Mouse (Mus musculus) heart, embryonic 16.5 days (tissue): Measurements from ENCODE around the gene Otop3. TPM values are rescaled to one million over a fixed set of nuclear protein-coding genes. Genes with fewer than 3 reads are reported as not detected.

Experiments
- ATAC-seq: fragments of 200-750 bp; cut with Nextera tagmentation; replicated peaks from 2 replicates; pipeline ENCODE4 v1.8.0; 2017; ENCODE audit warnings: moderate number of reproducible peaks; ENCODE audit not compliant: insufficient read depth, low FRiP score; ENCODE audit errors: extremely low read depth
- H3K27ac ChIP-seq: fragments of 300-500 bp; sonication (generic); 2 replicates; pipeline ENCODE4 v1.5.1; 2014; ENCODE audit warnings: mild to moderate bottlenecking, low read length, control low read depth, moderate library complexity
- H3K27me3 ChIP-seq: fragments of 300-500 bp; sonication (generic); 2 replicates; pipeline ENCODE4 v1.6.1; 2014; ENCODE audit warnings: low read length, mixed read lengths; ENCODE audit not compliant: control insufficient read depth, insufficient read depth
- H3K36me3 ChIP-seq: fragments of 300-500 bp; sonication (generic); 2 replicates; pipeline ENCODE4 v1.6.1; 2014; ENCODE audit not compliant: control insufficient read depth, insufficient read depth
- H3K4me1 ChIP-seq: fragments of 300-500 bp; sonication (generic); 2 replicates; pipeline ENCODE4 v1.6.1; 2014; ENCODE audit warnings: low read length, mixed read lengths; ENCODE audit not compliant: control insufficient read depth, insufficient read depth
- H3K4me2 ChIP-seq: fragments of 300-500 bp; sonication (generic); 2 replicates; pipeline ENCODE4 v1.6.1; 2014; ENCODE audit warnings: low read depth, mild to moderate bottlenecking, control low read depth, low read length
- H3K4me3 ChIP-seq: fragments of 300-500 bp; sonication (generic); 2 replicates; pipeline ENCODE4 v1.5.1; 2014; ENCODE audit warnings: mild to moderate bottlenecking, control low read depth, low read length
- H3K9ac ChIP-seq: fragments of 300-500 bp; sonication (generic); 2 replicates; pipeline ENCODE4 v1.6.1; 2014; ENCODE audit warnings: low read length, control low read depth
- H3K9me3 ChIP-seq: fragments of 300-500 bp; sonication (generic); replicated peaks from 2 replicates; pipeline ENCODE4 v1.6.1; 2016; ENCODE audit warnings: low read length; ENCODE audit not compliant: control insufficient read depth
- WGBS: fragments of 180-500 bp; shearing (Covaris S2); extraction: QIAGEN DNeasy Blood & Tissue Kit; methylation state at CpG from one replicate; pipeline ENCODE4 v1.1.7; 2014; 5-methylcytosine and 5-hydroxymethylcytosine counted together
- polyA plus RNA-seq: library from polyadenylated mRNA; unstranded; fragments of >200 nt; fragmentation: Nextera tagmentation; extraction: Ambion mirVana; gene quantifications from 2 replicates; pipeline ENCODE4 v1.2.1, GENCODE M21; 2015

Otop3 gene
- polyA plus RNA-seq, 1 experiment from 2014 or later = not detected

DNA sequence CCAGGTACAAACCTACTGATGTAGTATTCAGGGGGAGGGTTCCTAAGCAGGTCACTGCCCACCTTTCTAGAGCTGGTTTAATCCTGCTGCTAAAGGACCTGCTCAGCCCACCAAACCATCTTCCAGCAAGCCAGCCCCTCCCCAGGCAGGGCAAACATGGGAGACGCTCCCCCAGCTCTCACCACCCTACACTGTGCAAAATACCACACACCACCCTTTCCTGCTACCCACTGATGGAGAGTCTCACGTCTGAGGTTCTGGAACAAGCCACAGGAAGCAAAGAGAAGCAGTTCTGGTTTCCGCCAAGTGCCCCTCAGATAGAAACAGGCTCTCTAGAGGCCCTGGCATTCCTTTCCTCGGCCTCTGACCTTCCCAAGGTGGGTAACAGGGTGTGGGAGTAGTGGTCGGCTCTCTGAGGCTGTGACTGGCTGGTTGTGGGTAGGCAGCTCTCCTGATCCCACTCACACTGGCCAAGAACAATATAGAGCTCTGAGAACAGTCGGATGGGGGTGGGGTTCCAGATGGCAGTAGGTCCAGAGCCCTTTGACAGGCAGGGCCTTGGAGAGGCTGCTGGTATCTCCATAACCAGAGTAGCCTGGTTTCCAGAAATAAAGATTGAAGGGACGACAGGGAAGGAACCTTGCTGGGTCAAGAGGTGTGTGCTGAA, 31.6 kb downstream of the Otop3 start:
- Histone ChIP-seq H3K27me3 (peaks cover 22% of the 10 kb centered on the region), H3K9ac (no peak overlapping the region; the same call in 1 of the 2 replicates), H3K4me3 (peak overlapping the region; percentile 66), H3K27ac (peak overlapping the region; percentile 5; the same call in 1 of the 2 replicates), H3K9me3 (no peaks in the 10 kb centered on the region), H3K4me2 (peak overlapping the region; percentile 94), H3K36me3 (no peaks in the 10 kb centered on the region), H3K4me1 (peaks cover 5% of the 10 kb centered on the region)
- WGBS = 33% methylated on average over 7 of the region's 7 CpGs
- no peak for ATAC-seq

DNA sequence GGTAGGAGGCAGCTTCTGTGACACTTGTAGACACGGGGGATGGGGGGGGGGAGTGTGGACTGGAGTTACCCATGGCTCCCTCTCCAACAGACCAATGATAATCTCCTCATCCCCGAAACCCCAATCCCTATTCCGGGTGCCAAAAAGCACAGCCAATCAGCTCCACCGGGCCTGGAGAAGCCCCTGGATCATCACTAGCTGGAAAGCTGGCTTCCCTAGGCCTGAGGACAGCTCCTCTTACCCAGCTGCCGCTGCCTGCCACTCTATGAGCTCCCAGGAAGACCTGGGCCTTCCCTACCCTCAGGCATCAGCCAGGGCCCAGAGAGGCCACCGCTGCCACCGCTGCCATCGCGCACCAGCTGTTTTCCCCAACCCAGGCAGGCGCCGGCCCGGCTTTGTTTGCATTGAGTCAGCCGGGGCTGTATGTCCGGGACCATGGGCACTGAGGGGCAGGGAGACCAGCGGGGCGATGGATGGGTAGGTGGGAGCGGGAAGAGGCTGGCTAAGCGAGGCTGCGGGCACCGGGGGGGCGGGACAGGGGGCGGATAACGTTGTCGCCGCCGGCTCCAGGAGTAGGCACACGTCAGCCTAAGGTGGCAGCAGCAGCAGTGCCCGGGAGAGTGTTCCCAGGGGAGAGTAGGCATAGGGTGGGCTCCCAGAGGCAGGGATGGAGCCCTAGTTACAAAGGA, 32.3 kb downstream of the Otop3 start:
- Histone ChIP-seq H3K4me2 (peak overlapping the region; percentile 94), H3K4me1 (peaks cover 5% of the 10 kb centered on the region), H3K9me3 (no peaks in the 10 kb centered on the region), H3K27me3 (peaks cover 28% of the 10 kb centered on the region), H3K4me3 (peak overlapping the region; percentile 66), H3K36me3 (no peaks in the 10 kb centered on the region), H3K27ac (0 out of 2 replicates have a peak overlapping the region, but pooled peaks have one; percentile 22), H3K9ac (peak overlapping the region; percentile 73)
- no peak for ATAC-seq
- 2% methylated on average over 28 of the region's 28 CpGs for WGBS

DNA sequence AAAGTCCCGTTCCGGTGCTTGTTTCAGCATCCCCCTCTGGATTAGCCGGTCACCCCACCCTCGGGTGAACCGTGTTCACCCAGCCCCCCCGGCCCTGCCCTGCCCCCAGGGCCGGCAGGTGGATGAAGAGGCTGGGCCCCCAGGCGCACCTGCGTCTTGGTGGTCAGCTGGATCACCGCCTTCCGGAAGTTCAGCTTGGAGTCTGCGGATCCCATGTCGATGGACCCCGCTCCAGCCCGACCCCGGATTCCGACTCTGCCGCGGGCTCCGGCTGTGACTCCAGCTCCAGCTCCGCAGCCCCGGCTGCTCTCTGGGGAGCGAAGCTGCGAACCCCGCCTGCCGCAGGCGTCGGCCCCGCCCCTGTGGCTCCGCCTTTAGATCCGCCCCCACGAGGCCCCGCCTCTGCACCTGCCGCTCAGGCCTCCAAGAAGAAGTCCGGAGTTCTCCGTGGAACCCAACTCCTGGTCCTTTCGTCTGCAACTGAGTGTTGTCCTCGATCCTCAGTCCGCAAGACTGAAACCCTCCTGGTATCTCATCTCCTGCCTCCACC, 32.9 kb downstream of the Otop3 start, which contains the start of gene Hid1:
TSS of gene Hid1 (minus strand) at position 362 of the 550 bp plus-strand sequence.
- H3K27ac ChIP-seq = 0 out of 2 replicates have a peak within 1 kb of the TSS, but pooled peaks have one; percentile 22
- peak; percentile 68 for ATAC-seq

DNA sequence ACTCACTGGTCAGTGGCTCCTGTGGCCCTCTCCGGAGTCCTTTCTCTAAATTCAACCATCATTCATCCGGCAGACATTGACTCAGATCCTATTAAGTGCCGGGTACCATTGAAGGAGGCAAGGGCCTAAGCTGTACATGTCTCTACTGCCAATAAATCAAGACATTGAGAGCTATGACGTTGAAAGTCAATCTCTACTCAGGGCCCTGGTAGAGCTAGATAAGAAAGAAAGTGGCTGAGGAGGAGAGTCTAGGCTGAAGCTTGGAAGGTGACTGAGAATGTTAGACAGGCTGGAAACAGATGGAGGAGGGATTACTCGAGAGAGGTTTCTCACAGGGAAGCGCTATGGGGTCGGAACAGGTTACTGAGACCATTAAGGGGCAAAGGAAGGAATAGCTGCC, 35.8 kb downstream of the Otop3 start:
- no peak for ATAC-seq
- Histone ChIP-seq H3K9me3 (no peaks in the 10 kb centered on the region), H3K36me3 (no peaks in the 10 kb centered on the region), H3K27ac (no peak overlapping the region), H3K4me3 (no peak overlapping the region), H3K27me3 (peaks cover 35% of the 10 kb centered on the region), H3K4me2 (no peak overlapping the region), H3K4me1 (peaks cover 19% of the 10 kb centered on the region), H3K9ac (no peak overlapping the region)
- 49% methylated on average over 7 of the region's 7 CpGs for WGBS

More for the DNA sequence above, 32.9 kb downstream of the Otop3 start, which contains the start of gene Hid1:
- peak within 1 kb of the TSS; percentile 94 for H3K4me2 ChIP-seq
- H3K9me3 ChIP-seq = no peaks in the 10 kb centered on the region
- H3K27me3 ChIP-seq = peaks cover 29% of the 10 kb centered on the region
- H3K4me1 ChIP-seq = peaks cover 5% of the 10 kb centered on the region
- no peaks in the 10 kb centered on the region for H3K36me3 ChIP-seq
- WGBS = under 1% methylated on average over 39 of the region's 39 CpGs
- peak within 1 kb of the TSS; percentile 66 for H3K4me3 ChIP-seq
- peak within 1 kb of the TSS; percentile 73 for H3K9ac ChIP-seq

DNA sequence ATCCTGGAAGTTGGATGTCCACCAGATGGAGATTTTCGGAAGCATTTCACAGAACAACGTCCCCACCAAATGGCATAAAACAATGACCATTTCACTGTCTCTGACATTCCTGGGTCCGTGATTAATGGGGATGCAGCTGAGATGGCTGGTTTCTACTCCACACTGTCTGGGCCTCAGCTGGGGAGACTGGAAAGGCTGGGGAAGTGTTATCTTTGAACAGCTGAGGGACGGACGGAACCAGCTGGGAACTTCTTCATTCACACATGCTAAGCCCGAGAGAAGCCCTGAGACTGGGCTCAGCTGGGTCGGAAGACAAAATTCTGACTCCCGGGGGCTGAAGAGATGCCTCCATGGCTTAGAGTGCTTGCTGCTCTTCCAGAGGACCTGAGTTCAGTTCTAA, 36.8 kb downstream of the Otop3 start:
- Histone ChIP-seq H3K36me3 (no peaks in the 10 kb centered on the region), H3K27ac (no peak overlapping the region), H3K4me3 (no peak overlapping the region), H3K9ac (no peak overlapping the region), H3K4me1 (peaks cover 19% of the 10 kb centered on the region), H3K27me3 (peaks cover 37% of the 10 kb centered on the region), H3K9me3 (no peaks in the 10 kb centered on the region), H3K4me2 (no peak overlapping the region)
- no peak for ATAC-seq
- WGBS = 56% methylated on average over 8 of the region's 8 CpGs

DNA sequence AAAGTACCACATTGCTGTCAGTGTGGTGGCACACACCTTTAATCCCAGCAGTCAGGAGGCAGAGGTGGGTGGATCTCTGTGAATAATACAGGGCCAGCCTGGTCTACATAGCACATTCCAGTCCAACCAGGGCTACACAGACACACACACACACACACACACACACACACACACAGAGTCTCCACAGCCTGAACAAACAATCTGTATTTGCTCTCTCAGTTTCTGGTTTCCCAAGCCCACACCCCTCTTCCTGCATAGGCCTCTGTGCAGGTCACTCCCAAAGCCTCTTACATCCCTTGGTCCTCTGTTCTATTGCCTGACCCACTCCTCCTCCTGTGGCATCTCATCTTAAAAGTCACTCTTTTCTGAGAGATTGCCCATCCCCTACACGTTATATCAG, 37.5 kb downstream of the Otop3 start:
- 51% methylated on average over 1 of the region's 1 CpGs for WGBS
- ATAC-seq = no peak
- Histone ChIP-seq H3K9ac (no peak overlapping the region), H3K27ac (no peak overlapping the region), H3K36me3 (no peaks in the 10 kb centered on the region), H3K9me3 (no peaks in the 10 kb centered on the region), H3K4me2 (no peak overlapping the region), H3K4me1 (peaks cover 16% of the 10 kb centered on the region), H3K27me3 (peaks cover 31% of the 10 kb centered on the region), H3K4me3 (no peak overlapping the region)

DNA sequence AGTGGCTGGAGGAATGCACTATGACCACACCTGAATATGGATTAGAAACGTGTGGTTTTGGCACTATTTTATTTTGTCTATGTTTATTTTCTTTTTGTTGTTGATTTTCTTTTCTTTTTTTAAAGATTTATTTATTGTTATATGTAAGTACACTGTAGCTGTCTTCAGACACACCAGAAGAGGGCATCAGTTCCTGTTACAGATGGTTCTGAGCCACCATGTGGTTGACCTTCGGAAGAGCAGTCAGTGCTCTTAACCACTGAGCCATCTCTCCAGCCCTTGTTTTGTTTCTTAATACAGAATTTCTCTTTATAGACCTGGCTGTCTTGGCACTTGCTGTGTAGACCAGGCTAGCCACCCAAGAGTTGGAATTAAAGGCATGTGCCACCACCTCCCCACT, 38.2 kb downstream of the Otop3 start:
- Histone ChIP-seq H3K4me2 (no peak overlapping the region), H3K36me3 (no peaks in the 10 kb centered on the region), H3K27me3 (peaks cover 27% of the 10 kb centered on the region), H3K9me3 (no peaks in the 10 kb centered on the region), H3K4me1 (peaks cover 14% of the 10 kb centered on the region), H3K27ac (no peak overlapping the region), H3K9ac (no peak overlapping the region), H3K4me3 (no peak overlapping the region)
- no peak for ATAC-seq
- 60% methylated on average over 2 of the region's 2 CpGs for WGBS

DNA sequence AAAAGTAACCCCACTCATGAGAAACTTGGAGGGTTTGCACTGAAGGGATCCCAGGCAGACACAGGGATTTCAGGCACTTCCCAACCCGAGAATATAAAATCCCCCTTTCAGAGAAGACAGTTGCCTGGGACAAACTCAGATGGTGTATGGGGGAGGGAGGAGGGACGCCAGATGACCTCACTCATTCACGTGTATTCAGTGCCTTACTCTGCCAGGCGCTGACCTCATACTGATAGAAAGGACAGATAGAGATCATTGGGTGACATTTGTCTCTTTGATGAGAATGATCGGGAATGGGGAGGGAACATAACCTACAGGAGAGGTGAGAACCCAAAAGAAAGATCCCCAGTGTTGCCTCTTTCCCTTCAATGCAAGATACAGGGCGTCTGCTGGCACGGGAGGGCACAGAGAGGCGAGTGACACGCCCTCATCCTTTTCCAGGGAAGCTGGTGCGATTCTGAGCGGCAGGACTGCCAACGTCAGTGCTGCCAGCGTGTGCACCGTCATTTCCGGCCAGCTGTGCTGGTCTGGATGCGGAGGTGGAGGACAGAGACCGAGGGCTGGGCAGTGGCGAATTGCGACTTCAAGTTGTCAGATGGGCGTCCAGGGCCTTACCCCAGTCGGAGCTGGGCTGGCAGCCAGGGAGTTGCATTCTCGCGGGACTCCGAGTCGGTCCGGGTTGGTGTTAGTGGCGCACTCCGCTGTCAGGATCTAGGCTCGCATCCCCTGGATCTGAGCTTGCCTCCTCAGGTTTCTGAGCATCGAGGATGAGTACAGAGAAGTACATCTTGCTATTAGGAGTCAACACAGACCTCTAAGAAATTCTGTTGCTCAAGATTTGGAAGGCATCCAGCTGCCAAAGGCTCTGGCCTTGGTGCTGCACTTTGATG, 39.5 kb downstream of the Otop3 start:
- WGBS = 1% methylated on average over 30 of the region's 30 CpGs
- Histone ChIP-seq H3K4me2 (peak overlapping the region; percentile 71), H3K4me1 (peaks cover 14% of the 10 kb centered on the region), H3K9me3 (peaks cover 2% of the 10 kb centered on the region; the same call in 1 of the 2 replicates), H3K9ac (peak overlapping the region; percentile 50), H3K27ac (peak overlapping the region; percentile 6), H3K36me3 (no peaks in the 10 kb centered on the region), H3K27me3 (peaks cover 27% of the 10 kb centered on the region), H3K4me3 (peak overlapping the region; percentile 47)
- peak; percentile 63 for ATAC-seq
